Mouse (Mus musculus) right cerebral cortex, postnatal 36 days (tissue): ENCODE data around the gene Olfr683.
"Not testable (repeated sequence)": the region's sequence is repeated elsewhere in the genome, so short reads cannot be mapped to it uniquely, and the experiment has no call there.

Experiments used
- DNase-seq, 2 experiments: peaks; one replicate each; pipeline ENCODE4 v3.0.0; 2022; ENCODE audit warnings: low spot score in 2 of 2, mixed read lengths in 1 of 2

Gene Olfr683

GRCm38 (mm10) chr7:105146912-105147311, at the start of gene Olfr683:
Gene Olfr683 (minus strand): TSS chr7:105147012.
- no peak for DNase-seq

- DNase-seq = no peak
These were observed 39.1 kb upstream of the Olfr683 start, which contains the start of gene Olfr685 for GRCm38 (mm10) chr7:105185912-105186311. Gene Olfr685 (minus strand): TSS chr7:105186012.

GRCm38 (mm10) chr7:105170773-105171172, 24.0 kb upstream of the Olfr683 start:
- no peak for DNase-seq

- no peak for DNase-seq
These were observed 16.7 kb upstream of the Olfr683 start, which contains the start of gene Olfr684 for GRCm38 (mm10) chr7:105163553-105163952. Gene Olfr684 (minus strand): TSS chr7:105163653.

GRCm38 (mm10) chr7:105141275-105141674, 5.5 kb downstream of the Olfr683 start:
- no peak for DNase-seq

GRCm38 (mm10) chr7:105116536-105116935, 30.3 kb downstream of the Olfr683 start, which contains the start of gene Olfr681:
Gene Olfr681 (plus strand): TSS chr7:105116836.
- no peak for DNase-seq

- not testable (repeated sequence) for DNase-seq
These were observed 54.1 kb downstream of the Olfr683 start, which contains the start of gene Olfr680-ps1 for GRCm38 (mm10) chr7:105092717-105093116. Gene Olfr680-ps1 (minus strand): TSS chr7:105092817.
